Mouse (Mus musculus) forebrain, embryonic 14.5 days (tissue): ENCODE data around the gene Apoe. TPM values are rescaled to one million over a fixed set of nuclear protein-coding genes. Genes with fewer than 3 reads are reported as not detected.

Experiments
- ATAC-seq: fragments of 200-750 bp; cut with Nextera tagmentation; 2 replicates; pipeline ENCODE4 v1.8.0; 2017; ENCODE audit warnings: mild to moderate bottlenecking, moderate library complexity
- DNase-seq: peaks from one replicate; pipeline ENCODE4 v3.0.0-alpha.2; 2015; ENCODE audit warnings: low spot score
- H3K27ac ChIP-seq: fragments of 300-500 bp; sonication (generic); 2 replicates; pipeline ENCODE4 v1.5.1; 2014; ENCODE audit warnings: low read depth, mild to moderate bottlenecking, control low read depth, low read length, moderate library complexity
- H3K27me3 ChIP-seq: fragments of 300-500 bp; sonication (generic); replicated peaks from 2 replicates; pipeline ENCODE4 v1.6.1; 2014; ENCODE audit warnings: low read length, control low read depth, mixed read lengths; ENCODE audit not compliant: control insufficient read depth, insufficient read depth
- H3K36me3 ChIP-seq: fragments of 300-500 bp; sonication (generic); 2 replicates; pipeline ENCODE4 v1.6.1; 2014; ENCODE audit warnings: low read length, control low read depth; ENCODE audit not compliant: control insufficient read depth, insufficient read depth
- H3K4me1 ChIP-seq: fragments of 300-500 bp; sonication (generic); 2 replicates; pipeline ENCODE4 v1.6.1; 2014; ENCODE audit warnings: antibody characterized with exemption, low read length, control low read depth; ENCODE audit not compliant: control insufficient read depth, insufficient read depth
- H3K4me2 ChIP-seq: fragments of 300-500 bp; sonication (generic); 2 replicates; pipeline ENCODE4 v1.6.1; 2014; ENCODE audit warnings: mild to moderate bottlenecking, control low read depth, low read length
- H3K4me3 ChIP-seq: fragments of 300-500 bp; sonication (generic); 2 replicates; pipeline ENCODE4 v1.5.1; 2014; ENCODE audit warnings: low read depth, low read length, control low read depth
- H3K9ac ChIP-seq: fragments of 300-500 bp; sonication (generic); 2 replicates; pipeline ENCODE4 v1.6.1; 2014; ENCODE audit warnings: mild to moderate bottlenecking, low read length, control low read depth, moderate library complexity
- H3K9me3 ChIP-seq: fragments of 300-500 bp; sonication (generic); replicated peaks from 2 replicates; pipeline ENCODE4 v1.6.1; 2016; ENCODE audit warnings: low read length, control low read depth, mixed read lengths; ENCODE audit not compliant: control insufficient read depth
- WGBS: fragments of 180-500 bp; shearing (Covaris S2); extraction: QIAGEN DNeasy Blood & Tissue Kit; methylation state at CpG from one replicate; pipeline ENCODE4 v1.1.7; 2014; 5-methylcytosine and 5-hydroxymethylcytosine counted together
- polyA plus RNA-seq: library from polyadenylated mRNA; unstranded; fragments of >200 nt; fragmentation: Nextera tagmentation; extraction: Ambion mirVana; gene quantifications from 2 replicates; pipeline ENCODE4 v1.2.1, GENCODE M21; 2014

The Apoe gene
- polyA plus RNA-seq, 1 experiment from 2014 or later, result 261 TPM

- ATAC-seq (no peak), DNase-seq (no peak)
- Histone ChIP-seq H3K9me3 (no peaks in the 10 kb centered on the region), H3K4me3 (no peak overlapping the region), H3K9ac (no peak overlapping the region), H3K4me1 (no peaks in the 10 kb centered on the region), H3K27me3 (no peaks in the 10 kb centered on the region), H3K36me3 (no peaks in the 10 kb centered on the region), H3K4me2 (no peak overlapping the region), H3K27ac (no peak overlapping the region)
- 88% methylated on average over 2 of the region's 2 CpGs for WGBS
Measured at GRCm38 (mm10) chr7:19680702-19681101, 18.3 kb downstream of the Apoe start.

- H3K4me1 ChIP-seq, result no peaks in the 10 kb centered on the region
- H3K4me2 ChIP-seq, result no peak overlapping the region
- no peaks in the 10 kb centered on the region for H3K36me3 ChIP-seq
- no peaks in the 10 kb centered on the region for H3K27me3 ChIP-seq
- no peaks in the 10 kb centered on the region for H3K9me3 ChIP-seq
- H3K9ac ChIP-seq, result no peak overlapping the region
- no peak for DNase-seq
- H3K27ac ChIP-seq, result no peak overlapping the region
- no peak overlapping the region for H3K4me3 ChIP-seq
- no peak for ATAC-seq
- 90% methylated on average over 3 of the region's 3 CpGs for WGBS
Measured at GRCm38 (mm10) chr7:19678901-19679300, 20.1 kb downstream of the Apoe start.

- no peak for DNase-seq
- no peaks in the 10 kb centered on the region for H3K9me3 ChIP-seq
- H3K27me3 ChIP-seq, result no peaks in the 10 kb centered on the region
- no peak within 1 kb of the TSS for H3K9ac ChIP-seq
- H3K4me1 ChIP-seq, result no peaks in the 10 kb centered on the region
- no peak within 1 kb of the TSS for H3K4me2 ChIP-seq
- no peak within 1 kb of the TSS for H3K27ac ChIP-seq
- ATAC-seq, result no peak
- no peak within 1 kb of the TSS for H3K4me3 ChIP-seq
- WGBS, result 83% methylated on average over 8 of the region's 8 CpGs
- no peaks in the 10 kb centered on the region for H3K36me3 ChIP-seq
Measured at GRCm38 (mm10) chr7:19677872-19678271, 21.1 kb downstream of the Apoe start, which contains the start of gene Apoc2. Gene Apoc2, minus strand, starts transcription at chr7:19677941.

GRCm38 (mm10) chr7:19676662-19677061 lies 22.3 kb downstream of the Apoe start:
- no peak overlapping the region for H3K4me3 ChIP-seq
- no peaks in the 10 kb centered on the region for H3K9me3 ChIP-seq
- no peak for ATAC-seq
- H3K27ac ChIP-seq, result no peak overlapping the region
- no peaks in the 10 kb centered on the region for H3K4me1 ChIP-seq
- no peak overlapping the region for H3K9ac ChIP-seq
- 68% methylated on average over 1 of the region's 1 CpGs for WGBS
- no peaks in the 10 kb centered on the region for H3K36me3 ChIP-seq
- no peaks in the 10 kb centered on the region for H3K27me3 ChIP-seq
- no peak overlapping the region for H3K4me2 ChIP-seq
- no peak for DNase-seq

GRCm38 (mm10) chr7:19675824-19676223 lies 23.2 kb downstream of the Apoe start:
- Histone ChIP-seq H3K27me3 (no peaks in the 10 kb centered on the region), H3K4me3 (no peak overlapping the region), H3K27ac (no peak overlapping the region), H3K36me3 (no peaks in the 10 kb centered on the region), H3K4me2 (no peak overlapping the region), H3K4me1 (no peaks in the 10 kb centered on the region), H3K9ac (no peak overlapping the region), H3K9me3 (no peaks in the 10 kb centered on the region)
- DNase-seq (no peak), ATAC-seq (no peak)
- 89% methylated on average over 10 of the region's 10 CpGs for WGBS

- no peak for ATAC-seq
- 71% methylated on average over 14 of the region's 14 CpGs for WGBS
- no peak overlapping the region for H3K4me3 ChIP-seq
Measured at GRCm38 (mm10) chr7:19673083-19673699, 25.8 kb downstream of the Apoe start.

GRCm38 (mm10) chr7:19671511-19671910 lies 27.5 kb downstream of the Apoe start:
- Histone ChIP-seq H3K4me2 (no peak overlapping the region), H3K9ac (no peak overlapping the region), H3K36me3 (no peaks in the 10 kb centered on the region), H3K9me3 (no peaks in the 10 kb centered on the region), H3K27ac (no peak overlapping the region), H3K27me3 (no peaks in the 10 kb centered on the region), H3K4me3 (no peak overlapping the region), H3K4me1 (no peaks in the 10 kb centered on the region)
- 69% methylated on average over 10 of the region's 10 CpGs for WGBS
- ATAC-seq, result no peak
- DNase-seq, result no peak

More at GRCm38 (mm10) chr7:19673083-19673699, 25.8 kb downstream of the Apoe start:
- Histone ChIP-seq H3K4me2 (no peak overlapping the region), H3K27me3 (no peaks in the 10 kb centered on the region), H3K36me3 (no peaks in the 10 kb centered on the region), H3K9me3 (no peaks in the 10 kb centered on the region), H3K9ac (no peak overlapping the region), H3K27ac (no peak overlapping the region), H3K4me1 (no peaks in the 10 kb centered on the region)
- DNase-seq, result no peak

- 8% methylated on average over 10 of the region's 10 CpGs for WGBS
- Histone ChIP-seq H3K4me3 (no peak overlapping the region), H3K9me3 (no peaks in the 10 kb centered on the region), H3K4me2 (no peak overlapping the region), H3K27ac (0 out of 2 replicates have a peak overlapping the region, but pooled peaks have one; percentile 35), H3K27me3 (no peaks in the 10 kb centered on the region), H3K4me1 (peaks cover 4% of the 10 kb centered on the region), H3K36me3 (no peaks in the 10 kb centered on the region), H3K9ac (no peak overlapping the region)
- DNase-seq (peak; percentile 96), ATAC-seq (peak; percentile 70)
Measured at GRCm38 (mm10) chr7:19668947-19669721, 29.9 kb downstream of the Apoe start.

GRCm38 (mm10) chr7:19667434-19667833 lies 31.6 kb downstream of the Apoe start:
- 75% methylated on average over 2 of the region's 2 CpGs for WGBS
- ATAC-seq (no peak), DNase-seq (no peak)
- Histone ChIP-seq H3K27ac (no peak overlapping the region), H3K36me3 (0 out of 2 replicates have a peak, but pooled peaks cover 3% of the 10 kb centered on the region), H3K4me3 (no peak overlapping the region), H3K4me1 (peaks cover 12% of the 10 kb centered on the region), H3K9ac (no peak overlapping the region), H3K9me3 (no peaks in the 10 kb centered on the region), H3K27me3 (no peaks in the 10 kb centered on the region), H3K4me2 (no peak overlapping the region)
